Mouse (Mus musculus) kidney, postnatal 0 days (tissue): ENCODE results near the gene Pigm. TPM values are rescaled to one million over a fixed set of nuclear protein-coding genes. Genes with fewer than 3 reads are reported as not detected.

Source experiments
- ATAC-seq: fragments of 200-750 bp; cut with Nextera tagmentation; replicated peaks from 2 replicates; pipeline ENCODE4 v1.8.0; 2017; ENCODE audit warnings: low read depth, moderate number of reproducible peaks, moderate TSS enrichment, moderate library complexity; ENCODE audit not compliant: low FRiP score
- DNase-seq: peaks from one replicate; pipeline ENCODE4 v3.0.0-alpha.2; 2016; ENCODE audit warnings: low spot score
- H3K27ac ChIP-seq: fragments of 300-500 bp; sonication (generic); 2 replicates; pipeline ENCODE4 v1.5.1; 2014; ENCODE audit warnings: mild to moderate bottlenecking
- H3K27me3 ChIP-seq: fragments of 300-500 bp; sonication (generic); 2 replicates; pipeline ENCODE4 v1.6.1; 2014; ENCODE audit warnings: low read length, mixed read lengths; ENCODE audit not compliant: insufficient read depth
- H3K36me3 ChIP-seq: fragments of 300-500 bp; sonication (generic); 2 replicates; pipeline ENCODE4 v1.6.1; 2014; ENCODE audit warnings: low read length, mixed read lengths; ENCODE audit not compliant: insufficient read depth
- H3K4me1 ChIP-seq: fragments of 300-500 bp; sonication (generic); replicated peaks from 2 replicates; pipeline ENCODE4 v1.6.1; 2014; ENCODE audit warnings: antibody characterized with exemption, low read length, mixed read lengths; ENCODE audit not compliant: insufficient read depth
- H3K4me2 ChIP-seq: fragments of 300-500 bp; sonication (generic); 2 replicates; pipeline ENCODE4 v1.6.1; 2014; ENCODE audit warnings: mild to moderate bottlenecking, low read length, moderate library complexity, mixed read lengths
- H3K4me3 ChIP-seq: fragments of 300-500 bp; sonication (generic); replicated peaks from 2 replicates; pipeline ENCODE4 v1.5.1; 2014; ENCODE audit warnings: low read depth, low read length
- H3K9ac ChIP-seq: fragments of 300-500 bp; sonication (generic); 2 replicates; pipeline ENCODE4 v1.6.1; 2014; ENCODE audit warnings: low read depth, low read length
- H3K9me3 ChIP-seq: fragments of 300-500 bp; sonication (generic); replicated peaks from 2 replicates; pipeline ENCODE4 v1.6.1; 2016; ENCODE audit warnings: low read length, inconsistent platforms, mixed read lengths
- CTCF ChIP-seq: IDR thresholded peaks from 2 replicates; pipeline ENCODE4 v1.5.1; 2016; ENCODE audit warnings: antibody characterized with exemption, low read depth, mild to moderate bottlenecking, moderate library complexity
- WGBS: fragments of 180-500 bp; shearing (Covaris S2); extraction: QIAGEN DNeasy Blood & Tissue Kit; methylation state at CpG from one replicate; pipeline ENCODE4 v1.1.7; 2014; 5-methylcytosine and 5-hydroxymethylcytosine counted together
- polyA plus RNA-seq: library from polyadenylated mRNA; unstranded; fragments of >200 nt; fragmentation: Nextera tagmentation; extraction: Ambion mirVana; gene quantifications from 2 replicates; pipeline ENCODE4 v1.2.1, GENCODE M21; 2015

Gene Pigm
- polyA plus RNA-seq, result 5.8 and 6.1 TPM in 2 replicates

DNA sequence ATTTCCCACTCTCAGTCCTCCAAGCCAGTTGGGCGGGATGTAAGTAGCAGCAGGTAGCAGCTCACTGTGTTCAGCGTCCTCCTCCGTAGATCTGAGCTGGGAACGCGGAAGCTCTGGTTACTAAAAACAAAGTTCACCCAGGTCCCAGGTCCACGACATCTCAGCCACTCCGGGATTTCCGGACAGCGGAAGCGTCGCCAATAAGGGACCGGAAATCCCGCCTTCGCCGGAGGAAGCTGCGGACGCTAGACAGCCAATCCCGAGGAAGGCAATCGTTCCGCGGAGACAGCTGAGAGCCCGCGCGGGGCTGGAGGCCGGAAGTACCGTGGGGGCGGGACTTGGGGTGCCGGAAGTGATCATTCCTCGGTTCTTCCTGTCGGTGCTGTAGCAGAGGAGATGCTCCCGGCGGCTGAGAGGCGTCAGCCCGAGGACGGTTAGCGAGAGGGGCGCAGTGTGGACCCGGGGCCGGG is at the start of gene Pigm:
Pigm (plus strand) TSS at position 349 of the 470 bp plus-strand sequence.
- WGBS, result under 1% methylated on average over 34 of the region's 39 CpGs
- H3K27ac ChIP-seq, result peak within 1 kb of the TSS; percentile 90
- H3K27me3 ChIP-seq, result no peaks in the 10 kb centered on the region
- H3K9me3 ChIP-seq, result no peaks in the 10 kb centered on the region
- peaks cover 2% of the 10 kb centered on the region; the same call in 1 of the 2 replicates for H3K36me3 ChIP-seq
- peak within 1 kb of the TSS; percentile 93 for H3K4me2 ChIP-seq
- peak within 1 kb of the TSS; percentile 70 for H3K9ac ChIP-seq
- peak; percentile 97 for ATAC-seq
- no peak for TF ChIP-seq CTCF
- peaks cover 14% of the 10 kb centered on the region for H3K4me1 ChIP-seq
- peak within 1 kb of the TSS; percentile 73 for H3K4me3 ChIP-seq
- peak; percentile 100 for DNase-seq

DNA sequence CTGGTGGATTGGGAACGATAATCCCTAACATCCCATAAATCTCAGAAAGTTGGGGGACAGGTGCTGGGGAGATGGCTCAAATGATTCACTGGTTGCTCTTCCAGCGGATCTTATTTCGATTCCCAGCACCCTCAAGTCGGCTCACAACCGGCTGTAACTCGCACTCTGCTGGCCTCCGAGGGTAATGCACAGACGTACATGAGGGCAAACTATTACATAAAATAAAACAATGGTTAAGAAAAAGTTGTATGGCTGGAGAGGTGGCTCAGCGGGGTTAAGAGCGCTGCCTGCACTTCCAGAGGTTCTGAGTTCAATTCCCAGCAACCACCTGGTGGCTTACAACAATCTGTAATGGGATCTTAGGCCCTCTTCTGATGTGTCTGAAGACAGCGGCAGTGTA is 49.7 kb upstream of the Pigm start:
- no peak for TF ChIP-seq CTCF
- Histone ChIP-seq H3K4me3 (peak overlapping the region; percentile 35; the same call in 1 of the 2 replicates), H3K27me3 (peaks cover 26% of the 10 kb centered on the region), H3K9me3 (no peaks in the 10 kb centered on the region), H3K27ac (no peak overlapping the region), H3K36me3 (no peaks in the 10 kb centered on the region), H3K9ac (peak overlapping the region; percentile 29; the same call in 1 of the 2 replicates), H3K4me2 (peak overlapping the region; percentile 69), H3K4me1 (no peaks in the 10 kb centered on the region)
- 60% methylated on average over 11 of the region's 11 CpGs for WGBS
- ATAC-seq (no peak), DNase-seq (no peak)

DNA sequence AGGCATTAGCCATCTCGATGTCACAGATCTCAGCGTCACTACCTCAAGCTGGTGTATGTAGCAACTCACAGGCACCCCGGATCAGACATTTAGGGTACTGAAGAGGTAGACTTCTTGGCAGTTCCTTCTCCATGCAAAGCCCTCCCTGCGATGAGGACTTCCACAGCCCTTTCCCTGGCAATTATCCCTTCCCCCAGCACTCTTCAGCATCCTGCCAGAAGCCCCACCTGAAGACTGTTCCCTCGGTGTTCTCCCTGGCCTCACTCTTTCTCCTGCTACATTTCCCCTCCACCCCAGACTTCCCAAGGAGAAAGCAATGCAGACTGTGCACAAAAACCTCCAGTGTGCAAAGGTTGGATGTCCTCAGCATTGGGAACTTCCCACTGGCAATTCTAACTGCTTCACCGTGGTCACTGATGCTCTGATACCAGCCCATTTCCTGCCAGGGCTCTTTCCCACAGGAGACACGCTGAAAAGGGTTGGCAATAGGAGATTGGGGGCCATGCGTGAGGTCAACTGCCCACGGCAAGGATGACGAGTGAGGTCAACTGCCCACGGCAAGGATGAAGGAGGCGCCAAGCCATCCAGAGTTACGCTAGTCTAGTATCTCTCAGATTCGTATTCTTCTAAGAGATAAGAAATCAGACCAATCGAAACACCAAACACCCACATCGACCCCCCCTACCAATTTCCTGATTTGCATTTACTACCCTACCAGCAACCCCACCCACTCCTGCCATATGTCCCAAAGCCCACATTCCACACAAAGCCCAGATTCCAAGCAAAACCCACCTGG is 48.9 kb upstream of the Pigm start:
- DNase-seq (no peak), ATAC-seq (no peak)
- Histone ChIP-seq H3K4me3 (no peak overlapping the region), H3K27ac (no peak overlapping the region), H3K9ac (no peak overlapping the region), H3K36me3 (no peaks in the 10 kb centered on the region), H3K9me3 (no peaks in the 10 kb centered on the region), H3K27me3 (peaks cover 26% of the 10 kb centered on the region), H3K4me2 (no peak overlapping the region), H3K4me1 (no peaks in the 10 kb centered on the region)
- TF ChIP-seq CTCF, result no peak
- WGBS, result 73% methylated on average over 16 of the region's 16 CpGs

DNA sequence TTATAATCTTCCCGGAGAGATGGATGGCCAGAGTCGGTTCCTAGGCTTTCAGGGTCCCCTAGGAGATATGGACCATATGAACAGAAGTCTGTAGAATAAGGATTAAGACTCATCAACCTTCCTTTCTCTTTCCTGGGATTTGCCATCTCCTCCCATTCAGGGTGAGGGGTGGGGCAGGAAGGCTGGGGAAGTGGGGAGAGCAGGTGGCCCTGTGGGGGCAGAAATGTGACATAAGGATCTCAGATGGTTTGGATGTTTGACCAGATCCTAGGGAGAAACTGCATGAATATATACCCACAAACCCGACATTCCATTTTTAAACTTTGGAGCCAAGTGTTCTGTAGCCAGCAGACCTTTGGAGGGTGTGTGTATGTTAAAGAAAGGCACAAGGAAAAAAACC is 48.3 kb upstream of the Pigm start:
- no peak overlapping the region for H3K4me3 ChIP-seq
- no peaks in the 10 kb centered on the region for H3K9me3 ChIP-seq
- H3K4me2 ChIP-seq, result no peak overlapping the region
- no peak for ATAC-seq
- H3K27ac ChIP-seq, result no peak overlapping the region
- TF ChIP-seq CTCF, result no peak
- no peaks in the 10 kb centered on the region for H3K4me1 ChIP-seq
- WGBS, result 79% methylated on average over 3 of the region's 3 CpGs
- peaks cover 26% of the 10 kb centered on the region for H3K27me3 ChIP-seq
- DNase-seq, result no peak
- H3K9ac ChIP-seq, result no peak overlapping the region
- no peaks in the 10 kb centered on the region for H3K36me3 ChIP-seq

DNA sequence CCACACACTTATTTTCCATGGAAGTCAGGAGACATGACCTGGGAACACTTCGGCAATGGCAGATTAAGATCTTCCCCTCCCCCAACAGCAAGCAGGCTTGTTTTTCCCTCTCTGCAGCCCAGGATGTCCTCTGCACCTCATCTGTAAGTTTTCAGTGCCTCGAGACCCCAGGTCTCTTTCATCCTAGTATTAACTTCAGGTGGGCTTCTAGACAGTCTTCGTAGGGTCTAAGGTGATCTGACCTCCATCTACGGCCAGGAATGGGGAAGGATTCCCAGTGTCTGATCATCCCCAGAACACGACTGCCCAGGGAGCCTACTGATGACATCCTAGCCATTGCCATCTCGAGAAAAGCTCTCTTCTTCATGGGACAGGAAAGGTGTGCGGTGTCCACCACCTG is 47.9 kb upstream of the Pigm start:
- Histone ChIP-seq H3K4me2 (no peak overlapping the region), H3K9ac (no peak overlapping the region), H3K4me3 (no peak overlapping the region), H3K9me3 (no peaks in the 10 kb centered on the region), H3K27me3 (peaks cover 26% of the 10 kb centered on the region), H3K27ac (no peak overlapping the region), H3K4me1 (no peaks in the 10 kb centered on the region), H3K36me3 (no peaks in the 10 kb centered on the region)
- 79% methylated on average over 7 of the region's 7 CpGs for WGBS
- TF ChIP-seq CTCF, result no peak
- DNase-seq, result no peak
- ATAC-seq, result no peak

DNA sequence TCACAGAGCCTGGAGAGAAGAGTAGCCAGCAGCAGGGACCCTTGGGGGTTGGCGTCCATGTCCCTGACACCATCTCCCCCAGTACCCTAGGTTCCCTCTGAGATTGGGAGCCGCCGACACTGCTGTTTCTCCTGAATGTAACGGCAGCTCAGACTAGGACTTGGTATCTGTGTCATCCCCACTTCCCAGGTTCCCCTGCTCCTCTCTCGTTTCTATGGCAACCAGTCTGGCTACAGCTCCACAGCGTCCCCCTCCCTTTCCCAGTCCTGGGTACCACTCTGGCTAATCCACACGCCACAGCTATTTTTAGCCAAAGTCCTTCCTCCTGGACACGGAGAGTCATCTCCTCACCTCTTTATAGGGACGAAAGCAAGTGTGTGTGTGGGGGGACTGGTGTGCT is 47.2 kb upstream of the Pigm start, which contains the start of gene Kcnj9:
Kcnj9 (minus strand) TSS at position 188 of the 400 bp plus-strand sequence.
- no peak for TF ChIP-seq CTCF
- no peaks in the 10 kb centered on the region for H3K9me3 ChIP-seq
- WGBS, result 41% methylated on average over 9 of the region's 9 CpGs

More for the DNA sequence above, 47.2 kb upstream of the Pigm start, which contains the start of gene Kcnj9:
- Histone ChIP-seq H3K27ac (no peak within 1 kb of the TSS), H3K4me3 (no peak within 1 kb of the TSS), H3K27me3 (peaks cover 26% of the 10 kb centered on the region), H3K36me3 (no peaks in the 10 kb centered on the region), H3K9ac (no peak within 1 kb of the TSS), H3K4me2 (no peak within 1 kb of the TSS), H3K4me1 (no peaks in the 10 kb centered on the region)
- DNase-seq (no peak), ATAC-seq (no peak)
